Mouse (Mus musculus) urinary bladder, postnatal 14 days (tissue): ENCODE data around the gene Myo1b.

Source experiments
- DNase-seq: peaks from one replicate; pipeline ENCODE4 v3.0.0; 2021; ENCODE audit warnings: low spot score

Gene Myo1b

DNA sequence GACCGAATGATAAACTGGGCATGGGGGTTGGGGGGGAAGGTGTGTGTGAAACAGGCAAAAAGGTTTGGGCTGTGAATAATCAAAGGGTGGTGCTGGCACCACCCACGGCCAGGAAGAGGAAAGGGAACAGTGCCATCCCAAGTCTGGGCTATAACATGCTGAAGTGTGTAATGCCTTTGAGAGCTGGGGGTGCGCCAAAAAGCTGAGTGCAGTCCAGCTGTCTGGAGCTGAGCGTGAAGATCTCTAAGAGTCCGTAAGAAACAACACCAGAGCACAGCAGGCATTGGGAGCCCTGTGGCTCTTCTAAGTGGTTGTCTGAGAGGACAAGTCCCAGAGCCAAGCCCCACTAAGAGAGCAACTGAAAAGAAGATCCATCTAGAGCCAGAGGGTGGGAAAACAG lies 63.6 kb downstream of the Myo1b start:
- no peak for DNase-seq

DNA sequence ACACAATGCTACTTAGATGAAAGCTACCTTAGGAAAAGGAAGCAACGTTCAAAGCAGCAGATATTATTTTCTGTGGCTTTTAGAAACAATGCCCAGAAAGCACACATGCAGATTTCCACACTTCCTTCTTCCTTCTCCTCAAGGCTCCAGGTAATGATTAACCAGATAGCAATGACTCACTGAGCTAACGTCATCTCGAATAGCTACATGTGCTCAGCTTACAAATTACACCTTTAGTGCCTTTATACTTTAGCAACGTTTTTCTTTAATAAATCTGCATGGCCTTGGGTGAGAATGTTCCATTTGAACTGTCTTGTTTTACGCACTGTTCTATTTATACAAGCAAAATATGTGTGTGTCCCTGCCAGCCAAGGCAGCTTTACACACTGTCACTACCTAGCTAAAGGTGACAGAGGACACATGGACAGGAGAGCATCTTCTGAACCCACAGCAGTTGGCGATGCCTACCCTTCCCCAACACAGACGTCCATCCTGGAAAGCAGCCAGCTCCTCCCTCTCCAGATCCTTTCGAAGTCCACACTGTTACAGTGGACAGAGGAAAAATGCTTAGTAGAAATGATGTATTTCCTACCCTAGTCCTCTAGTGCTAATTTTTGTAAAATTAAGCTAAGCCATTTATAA lies 66.2 kb downstream of the Myo1b start:
- DNase-seq = peak; percentile 44

DNA sequence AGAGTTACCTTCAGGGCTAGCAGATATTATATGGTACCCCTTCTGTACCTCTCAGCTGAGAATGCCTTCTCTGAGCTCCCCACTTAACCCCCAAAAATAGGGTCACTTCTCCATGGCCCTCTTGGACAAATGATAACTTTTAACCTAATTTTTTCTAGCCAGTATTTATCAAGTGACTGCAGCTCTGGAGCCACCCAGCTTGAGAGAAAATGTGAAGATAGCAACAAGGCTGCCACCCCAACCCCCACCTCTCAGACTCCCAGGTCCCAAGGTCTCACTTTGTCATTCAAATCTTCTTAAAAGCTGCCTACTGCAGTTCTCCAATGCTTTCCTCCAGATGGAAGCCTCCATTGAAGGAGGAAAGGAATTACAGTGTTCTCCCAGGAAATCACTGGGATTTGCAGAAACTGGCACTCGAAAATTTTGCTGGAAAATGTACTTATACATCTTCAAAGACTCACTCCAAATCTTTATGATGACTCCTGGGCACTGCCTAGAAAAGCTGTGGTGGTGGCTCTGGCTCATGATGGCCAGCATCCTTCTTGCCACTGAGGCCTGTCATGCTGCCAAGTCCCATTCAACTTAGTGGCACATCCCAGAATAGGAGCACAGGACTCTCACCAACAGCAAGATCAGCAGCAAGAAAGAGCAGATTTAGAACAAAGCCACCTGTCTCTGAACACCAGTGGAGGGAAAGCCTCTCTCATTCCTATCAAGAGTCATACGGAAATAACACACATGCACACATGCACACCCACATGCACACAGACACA lies 70.4 kb downstream of the Myo1b start:
- DNase-seq = no peak

DNA sequence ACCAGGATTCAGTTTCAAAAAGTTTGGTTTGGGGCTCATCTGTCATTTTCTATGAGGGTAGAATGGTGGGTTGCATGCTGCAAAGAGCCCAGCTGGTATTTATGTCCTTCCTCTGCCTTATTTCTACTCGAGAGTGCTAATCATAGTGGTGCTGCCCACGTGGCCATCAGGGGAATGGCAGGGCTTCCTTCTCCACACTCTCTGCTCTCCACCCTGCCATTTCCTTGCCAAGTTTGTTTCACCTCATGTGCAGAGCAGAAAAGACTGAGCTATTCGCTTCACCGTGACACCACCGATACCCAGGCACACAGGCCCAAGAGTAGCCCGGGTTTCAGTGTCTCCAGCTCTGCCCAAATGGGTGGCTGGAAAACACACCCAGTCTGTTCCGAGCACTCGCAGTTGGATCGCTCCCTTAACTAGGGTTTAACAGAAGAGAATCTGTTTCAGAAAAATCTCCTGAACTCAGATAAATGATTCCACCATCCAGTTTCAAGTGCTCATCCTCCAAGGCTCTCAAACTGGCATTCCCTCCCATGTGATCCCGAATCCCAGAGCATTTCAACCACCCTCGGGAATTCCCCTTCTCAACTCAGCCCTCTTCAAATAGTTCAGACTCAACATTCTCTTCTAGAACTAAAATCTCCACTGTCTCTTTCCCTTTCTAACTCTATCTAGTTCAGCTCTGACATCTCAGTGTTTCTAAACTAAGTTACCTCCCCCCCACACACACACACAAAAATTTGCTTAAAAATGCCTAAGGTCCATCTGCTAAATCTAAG lies 77.8 kb downstream of the Myo1b start:
- DNase-seq = no peak

DNA sequence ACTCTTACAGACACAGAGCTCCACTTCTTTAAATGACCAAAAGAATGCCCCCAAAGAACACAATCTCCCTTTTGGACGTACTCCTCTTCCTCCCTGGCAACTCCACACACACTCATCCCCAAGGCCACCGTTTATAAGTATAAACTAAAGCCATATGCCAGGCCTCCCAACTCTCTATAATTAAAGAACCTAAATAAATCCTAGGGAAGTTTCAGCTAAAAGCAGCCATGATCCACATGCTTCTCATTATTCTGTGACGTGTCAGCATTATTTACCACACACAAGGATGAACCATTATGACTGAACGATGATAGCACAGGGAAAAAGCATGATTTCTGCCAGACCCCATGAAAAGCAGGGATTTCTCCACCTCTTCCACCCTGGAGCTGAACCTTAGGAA lies 78.6 kb downstream of the Myo1b start:
- no peak for DNase-seq

DNA sequence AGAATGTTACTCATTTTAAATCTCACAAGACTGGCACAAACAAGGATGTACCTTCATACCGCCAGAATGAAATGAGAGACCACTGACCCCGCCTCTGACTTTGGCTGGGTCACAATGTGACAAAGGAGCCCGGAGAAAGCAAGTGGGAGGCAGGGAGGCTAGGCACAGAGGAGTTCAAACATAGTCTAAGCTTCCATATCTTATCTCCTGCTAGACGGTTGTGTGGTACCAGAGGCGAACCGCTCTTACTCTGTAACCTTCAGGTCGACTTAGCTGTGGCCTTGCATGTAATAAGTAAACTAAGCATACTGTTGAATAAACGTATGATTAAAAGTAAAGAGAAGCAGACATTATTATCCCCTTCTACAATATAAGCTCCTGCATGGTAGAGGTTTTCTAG lies 80.1 kb downstream of the Myo1b start:
- DNase-seq = no peak

DNA sequence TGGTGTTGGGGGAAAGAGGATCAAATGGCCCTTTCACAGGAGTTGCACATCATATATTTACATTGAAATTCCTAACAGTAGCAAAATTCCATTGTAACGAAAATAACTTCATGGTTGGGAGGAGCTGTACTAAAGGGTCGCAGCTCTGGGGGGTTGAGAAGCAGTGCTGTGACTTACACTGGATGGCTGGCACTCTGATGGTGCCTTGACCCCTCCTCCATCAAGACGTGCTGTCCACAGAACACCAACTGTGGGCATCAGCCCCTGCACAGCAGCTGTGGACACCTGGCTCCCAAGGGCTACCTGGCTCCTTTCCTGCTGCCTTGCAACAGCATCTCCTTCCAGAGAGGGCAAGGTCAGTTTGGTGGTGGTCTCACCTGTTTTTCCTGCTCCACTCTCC lies 81.8 kb downstream of the Myo1b start:
- no peak for DNase-seq

DNA sequence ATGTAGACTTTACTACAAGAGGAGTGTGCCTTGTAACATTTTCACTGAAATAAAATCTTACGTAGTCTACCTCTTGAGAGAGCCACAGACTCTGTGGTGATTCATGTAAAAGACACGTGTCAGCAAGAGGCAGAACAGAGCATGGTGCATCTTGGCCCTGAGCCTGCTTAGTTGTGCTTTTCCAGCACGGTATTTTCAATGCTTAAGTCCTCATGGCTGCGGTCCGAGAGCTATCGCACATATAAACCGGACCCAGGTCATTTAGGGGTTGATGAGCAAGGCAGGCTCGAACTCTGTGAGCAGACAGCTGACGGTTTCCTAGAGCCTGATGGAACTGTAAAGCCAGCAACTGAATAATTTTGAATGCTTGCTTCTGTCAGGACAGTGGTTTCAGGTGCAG lies 86.5 kb downstream of the Myo1b start:
- DNase-seq = no peak

DNA sequence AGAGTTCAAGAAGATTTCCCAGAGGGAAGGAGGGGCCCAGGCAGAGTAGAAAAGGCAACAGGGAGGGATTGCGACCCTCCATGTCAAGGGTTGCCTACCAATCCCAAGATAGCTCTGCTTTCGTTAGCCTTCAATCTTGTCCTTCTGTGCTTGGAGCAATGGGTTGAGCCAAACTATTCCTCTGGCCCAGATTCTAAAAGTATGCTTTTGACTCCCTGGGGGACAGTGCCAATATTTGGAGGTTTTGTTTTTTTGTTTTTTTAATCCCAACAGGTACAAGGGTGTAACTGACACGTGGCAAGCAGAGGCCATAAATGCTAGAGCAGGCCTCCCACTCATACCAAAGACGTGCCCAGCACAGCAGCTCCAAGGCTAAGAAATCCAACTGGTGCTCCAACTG lies 93.3 kb downstream of the Myo1b start:
- no peak for DNase-seq

DNA sequence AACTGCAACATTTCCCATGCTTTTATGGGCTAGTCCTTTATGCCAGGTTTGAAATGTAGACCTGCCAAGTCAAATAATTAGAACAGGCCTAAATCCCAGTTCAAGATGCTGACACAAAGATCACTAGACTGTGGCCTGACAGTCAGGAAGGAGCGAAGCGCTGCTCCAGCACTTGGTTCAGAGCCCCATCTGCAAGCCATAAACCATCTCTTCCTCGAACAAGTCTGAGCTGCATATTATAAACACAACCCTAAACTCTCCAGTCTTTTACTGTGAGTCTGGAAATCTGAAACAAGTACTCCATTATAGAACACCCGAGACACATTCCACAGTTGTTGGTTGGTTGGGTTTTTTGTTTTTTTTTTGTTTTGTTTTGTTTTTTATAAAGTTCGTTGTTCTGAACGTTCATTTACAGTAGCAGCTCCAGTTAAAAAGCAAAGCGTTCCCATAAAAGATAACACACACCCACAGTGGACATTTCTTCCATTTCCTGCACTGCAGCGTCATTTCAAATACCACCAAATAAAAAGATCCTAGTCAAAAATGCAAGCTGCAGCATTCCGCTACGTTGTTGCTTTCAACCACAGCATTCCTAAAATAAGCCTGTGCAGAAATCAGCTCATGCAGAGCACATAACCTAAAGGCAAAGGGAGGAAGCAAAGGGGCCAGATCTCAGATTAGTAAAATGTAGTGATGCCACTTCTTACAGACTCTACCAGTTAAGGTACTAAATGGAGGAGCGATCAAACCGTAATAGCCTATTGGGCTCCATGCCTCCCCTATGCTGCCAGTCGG lies 94.0 kb downstream of the Myo1b start:
- DNase-seq = no peak

DNA sequence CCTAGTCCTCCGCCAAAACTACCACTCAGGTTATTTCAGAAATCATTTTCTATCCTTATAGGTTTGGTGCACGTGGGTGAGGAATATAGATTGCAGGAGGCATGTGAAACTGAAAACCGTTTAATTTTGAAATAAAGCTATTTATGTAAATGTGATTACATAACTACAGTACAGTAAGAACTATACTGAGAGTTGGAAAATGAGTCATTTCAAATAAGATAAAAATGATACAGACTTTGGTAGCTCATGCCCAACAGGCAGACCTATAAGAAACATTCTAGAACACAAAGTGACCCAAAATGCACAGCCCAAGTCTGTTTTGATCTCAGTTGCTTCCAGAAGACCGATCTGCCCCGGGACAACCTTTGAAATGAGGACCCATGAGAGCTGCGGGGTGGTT lies 95.4 kb downstream of the Myo1b start:
- no peak for DNase-seq

DNA sequence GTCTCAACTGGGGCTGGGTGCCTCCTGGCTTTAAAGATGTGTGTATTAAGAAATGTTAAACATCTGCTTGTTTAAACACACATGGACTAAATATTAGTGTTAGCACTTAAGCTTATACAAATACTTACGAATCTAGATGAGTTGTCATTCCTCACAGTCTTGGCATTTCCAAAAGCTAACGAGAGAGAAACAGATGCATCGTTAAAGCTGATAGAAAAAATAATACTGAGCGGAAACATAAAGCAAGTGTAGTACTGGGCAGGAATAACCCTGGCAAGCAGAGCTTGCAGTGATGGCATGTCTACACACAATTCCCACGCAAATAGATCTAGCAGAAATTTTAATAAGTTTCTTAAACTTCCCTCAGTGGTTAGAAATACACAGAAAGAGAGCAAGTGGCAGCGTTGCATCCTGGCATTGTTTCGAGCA lies 95.8 kb downstream of the Myo1b start:
- no peak for DNase-seq

DNA sequence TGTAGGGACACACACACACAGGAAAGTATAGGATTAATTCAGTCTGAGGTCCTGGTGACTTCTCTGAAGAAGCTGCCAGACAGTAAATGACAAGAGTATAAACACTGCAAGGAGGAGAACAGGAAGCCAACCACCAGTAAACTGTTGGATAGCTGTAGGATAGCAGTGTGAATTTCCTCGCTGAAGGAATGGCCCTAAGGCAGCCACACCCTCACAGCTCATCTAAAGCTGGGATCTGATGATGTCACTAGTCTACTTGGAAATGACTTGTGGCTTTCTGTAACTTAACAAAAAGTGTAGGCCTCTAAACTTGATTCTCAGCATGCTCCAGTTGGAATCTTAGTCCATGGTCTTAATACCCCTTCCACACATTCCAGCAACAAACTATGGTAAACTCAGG lies 100.2 kb downstream of the Myo1b start:
- DNase-seq = no peak

DNA sequence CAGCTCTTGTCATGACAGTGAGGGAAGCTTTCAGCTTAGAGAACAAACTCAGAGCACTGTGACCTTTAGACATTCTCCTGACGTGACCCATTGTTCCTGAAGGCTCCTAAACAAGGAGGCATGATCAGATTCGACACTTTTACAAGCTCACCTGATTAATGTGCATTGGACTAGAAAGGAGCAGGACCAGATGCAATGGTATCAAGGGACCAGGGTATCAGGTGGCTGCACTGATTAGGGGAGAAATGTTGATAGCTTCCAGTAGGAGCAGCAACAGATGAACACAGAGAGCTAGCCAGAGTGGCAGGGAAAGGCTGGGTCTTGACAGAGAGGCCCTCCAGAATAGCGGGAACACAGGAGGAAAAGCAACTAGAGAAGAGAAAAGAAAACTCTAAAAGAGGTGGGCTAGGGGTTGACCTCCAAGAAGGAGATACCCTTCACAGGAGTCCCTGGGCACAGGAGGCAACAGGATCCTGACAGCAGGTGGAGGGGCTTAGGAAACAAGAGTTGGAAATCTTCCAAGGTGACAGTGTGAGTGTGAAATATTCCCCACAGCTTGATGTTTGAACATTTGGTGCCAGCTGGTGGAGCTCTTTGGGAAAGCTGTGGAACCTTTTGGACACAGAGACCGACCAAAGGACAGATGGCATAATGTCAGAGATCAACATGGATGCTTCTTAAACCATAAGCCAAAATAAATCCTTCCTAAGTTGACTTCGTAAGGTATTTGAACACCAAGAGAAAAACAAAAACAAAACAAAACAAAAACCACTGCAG lies 100.8 kb downstream of the Myo1b start:
- no peak for DNase-seq

DNA sequence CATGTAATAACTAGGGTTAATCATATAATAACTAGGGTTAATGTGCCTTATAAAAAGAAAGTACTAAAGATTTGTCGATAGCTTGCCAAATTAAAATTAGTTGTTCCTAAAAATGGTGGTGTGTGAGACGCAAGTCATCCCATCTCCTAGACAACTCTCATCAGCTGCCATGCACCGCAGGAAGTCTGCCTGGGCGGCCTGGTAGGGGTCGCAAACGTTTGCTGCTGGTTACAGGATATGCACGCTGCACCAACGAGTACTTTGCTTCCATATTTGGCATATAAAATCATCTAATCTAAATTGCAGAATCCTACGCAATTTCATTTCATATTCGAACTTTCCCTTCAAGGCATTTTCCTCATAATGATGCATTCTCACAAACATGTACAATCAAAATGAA lies 107.0 kb downstream of the Myo1b start:
- DNase-seq = no peak

DNA sequence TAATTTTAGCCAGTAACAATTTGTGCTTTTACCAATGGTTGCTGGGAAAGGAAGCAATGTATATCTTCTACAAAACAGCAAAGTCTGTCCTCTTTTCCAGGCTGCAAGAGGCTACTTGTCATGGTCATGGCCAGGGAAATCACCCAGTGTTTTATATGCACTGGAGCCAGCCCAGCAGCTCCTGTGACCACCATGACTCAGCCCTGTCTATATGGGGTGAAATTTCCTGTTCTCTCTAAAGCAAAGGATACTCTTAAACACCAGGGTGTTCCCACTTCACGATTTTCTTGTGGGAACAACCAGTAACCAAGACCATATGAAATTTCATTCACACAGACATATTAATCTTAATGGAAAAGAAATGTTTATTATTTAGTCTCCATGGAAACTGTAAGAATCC lies 107.6 kb downstream of the Myo1b start:
- no peak for DNase-seq

DNA sequence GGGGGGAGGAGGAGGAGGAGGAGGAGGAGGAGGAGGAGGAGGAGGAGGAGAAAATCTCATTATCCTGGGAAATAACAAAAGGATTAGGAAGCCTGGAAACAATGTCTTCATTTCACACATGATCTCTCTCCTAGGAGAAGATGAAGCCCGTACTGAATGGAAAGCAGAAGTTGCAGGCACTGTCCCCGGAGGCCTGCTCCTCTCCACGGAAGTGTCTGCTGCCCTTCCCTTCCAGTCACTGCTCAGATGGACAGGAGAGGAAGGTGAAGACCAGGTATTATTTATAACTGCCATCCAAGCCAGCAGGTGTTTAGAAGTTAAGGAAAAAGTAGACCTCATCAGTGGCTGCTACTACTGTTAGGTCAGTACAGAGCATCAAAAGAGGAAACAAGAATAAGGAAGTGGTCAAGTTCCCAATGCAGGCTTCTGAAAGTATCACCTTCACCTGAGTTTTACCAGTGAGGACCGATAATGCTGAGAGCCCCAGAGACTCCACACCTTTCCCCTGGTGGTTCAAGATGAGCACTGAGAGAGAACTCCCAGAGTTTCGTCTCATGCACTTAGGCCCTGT lies 110.7 kb downstream of the Myo1b start:
- DNase-seq = no peak

DNA sequence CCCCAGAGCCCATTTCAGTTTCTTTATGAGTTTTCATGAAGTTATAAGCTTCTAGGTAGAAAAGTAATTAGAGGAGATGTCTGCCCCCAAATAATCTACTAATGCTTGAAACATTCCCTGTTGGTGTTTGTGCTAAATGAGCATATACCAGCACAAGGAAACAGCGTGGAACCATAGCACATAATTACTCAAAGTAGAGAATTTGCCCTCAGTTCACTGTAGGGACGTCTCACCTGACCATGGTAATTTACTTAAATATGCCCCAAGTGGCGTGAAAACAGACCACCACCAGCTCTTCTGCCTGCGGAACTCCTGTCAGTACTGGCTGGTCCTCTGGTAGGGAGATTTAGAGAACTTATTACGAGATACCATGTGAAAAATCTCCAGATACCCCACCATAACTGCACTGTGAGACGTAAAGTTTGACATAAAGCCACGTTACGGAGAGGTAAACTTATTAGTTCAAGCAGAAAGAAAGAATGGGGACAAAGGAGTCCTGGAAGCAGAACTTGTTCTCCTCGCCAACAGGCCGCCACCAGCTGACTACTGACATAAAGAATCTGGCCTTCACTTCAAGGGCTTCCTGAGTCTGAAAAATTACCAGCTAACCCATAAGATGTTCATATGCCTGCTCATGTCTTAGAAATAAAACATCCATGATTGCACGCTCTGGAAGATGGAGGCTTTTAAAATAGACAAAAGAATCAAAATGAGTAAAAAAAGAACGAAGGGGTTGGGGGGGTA lies 111.4 kb downstream of the Myo1b start:
- DNase-seq = no peak

DNA sequence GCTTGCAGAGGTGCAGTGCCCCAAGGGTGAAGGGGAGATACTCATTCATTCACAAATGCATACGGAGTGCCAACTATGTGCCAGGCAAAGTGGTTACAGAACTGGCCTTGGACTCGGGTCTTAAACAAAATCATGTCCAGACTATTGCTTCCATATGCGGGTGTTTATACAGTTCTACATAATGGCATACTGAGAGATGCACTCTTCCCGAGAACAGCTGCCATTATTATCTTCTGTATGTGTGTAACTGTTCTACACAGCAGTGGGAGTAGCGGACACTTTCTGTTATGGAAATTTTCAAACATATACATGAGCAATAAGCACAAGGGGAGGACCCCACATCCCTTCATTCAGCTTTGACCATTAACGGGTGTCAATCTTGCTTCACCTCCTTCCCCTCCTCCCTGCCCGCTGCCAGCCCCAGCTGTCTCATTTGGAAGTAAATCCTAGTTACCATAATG lies 117.8 kb downstream of the Myo1b start:
- DNase-seq = no peak

DNA sequence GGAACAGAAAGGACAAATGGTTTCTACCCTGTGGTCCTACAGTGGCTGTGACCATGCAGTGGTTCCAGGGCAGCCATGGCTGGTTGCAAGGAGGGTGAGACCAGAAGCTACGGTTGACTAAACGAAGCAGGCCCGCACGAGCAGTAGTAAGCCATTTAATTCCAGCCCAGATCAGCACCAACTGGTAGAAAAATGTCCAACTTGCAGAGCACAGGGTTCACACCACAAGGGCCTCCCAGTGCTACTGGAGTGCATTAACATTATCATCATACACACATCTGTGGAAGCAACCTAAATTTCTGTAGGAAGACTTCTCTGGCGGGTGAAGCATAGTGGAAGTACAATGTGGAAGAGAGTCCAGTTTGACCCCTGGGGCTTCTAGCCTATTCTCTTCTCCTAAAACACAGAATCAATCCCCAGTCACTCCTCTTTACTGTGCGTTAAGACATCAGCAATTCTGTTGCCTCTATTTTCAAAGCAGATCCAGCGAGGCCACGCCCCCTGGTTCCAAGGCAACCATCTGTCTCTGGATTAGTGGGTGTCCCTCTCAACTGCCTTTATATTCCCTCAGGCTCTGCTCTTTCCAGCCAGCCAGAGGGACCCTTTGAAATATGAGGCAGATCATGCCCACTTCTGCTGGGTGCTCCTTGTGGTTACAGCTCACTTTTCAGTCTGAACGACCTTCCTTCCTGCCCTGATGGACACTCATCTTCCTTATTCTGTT lies 120.1 kb downstream of the Myo1b start:
- DNase-seq = no peak
